Mouse (Mus musculus): ENCODE measurements around the gene Babam1.

- TF ChIP-seq POLR2A (IDR thresholded peaks at IDR 0.05; ENCODE audit: borderline replicate concordance, control insufficient read depth, low read depth, low read length) (no peak), CTCF (IDR thresholded peaks at IDR 0.05; ENCODE audit: control insufficient read depth, insufficient read depth, low read length) (peak; percentile 7; the same call in 1 of the 2 replicates)
These were observed 20.9 kb upstream of the Babam1 start for GRCm38 (mm10) chr8:71375581-71376422.
